Mouse (Mus musculus): ENCODE measurements around the gene Eif4e2. TPM values are rescaled to one million over a fixed set of nuclear protein-coding genes. Genes with fewer than 3 reads are reported as not detected.
A peak's percentile ranks its signal among the peaks of the same experiment; 100 is the strongest.

The Eif4e2 gene
- polyA plus RNA-seq, 1 experiment from 2014 or later, result 150 TPM

DNA sequence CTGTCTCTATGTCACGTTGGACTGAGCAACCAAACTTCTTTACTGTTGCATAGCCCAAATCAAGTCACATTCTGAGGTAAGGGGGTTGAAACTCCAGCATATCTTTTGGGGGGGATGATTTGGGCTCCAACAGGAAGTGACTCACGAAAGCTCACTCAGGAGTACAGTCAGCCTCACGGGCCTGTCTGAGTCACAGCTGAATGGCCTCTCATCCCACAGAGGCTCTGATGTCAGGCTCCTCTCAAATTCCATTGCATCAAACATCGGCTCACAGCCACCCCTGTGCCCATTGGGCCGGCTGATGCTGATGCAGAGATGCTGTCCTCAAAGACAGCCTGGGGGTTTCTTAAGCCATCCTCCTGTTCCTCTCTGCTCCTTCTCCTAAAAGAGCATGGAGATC is 32.8 kb upstream of the Eif4e2 start:
- ATAC-seq (ENCODE audit: low FRiP score, low TSS enrichment), result no peak
- Histone ChIP-seq H3K36me3 (ENCODE audit: control insufficient read depth, insufficient read depth, low read length) (no peaks in the 10 kb centered on the region), H3K9me3 (ENCODE audit: control insufficient read depth, low read length) (no peaks in the 10 kb centered on the region), H3K27me3 (ENCODE audit: control insufficient read depth, insufficient read depth, low read length) (peaks cover 39% of the 10 kb centered on the region), H3K9ac (ENCODE audit: low read depth, low read length) (no peak overlapping the region), H3K4me2 (replicated peaks; ENCODE audit: low read depth, low read length) (no peak overlapping the region), H3K27ac (ENCODE audit: low read depth, low read length) (no peak overlapping the region), H3K4me3 (ENCODE audit: low read length) (no peak overlapping the region), H3K4me1 (ENCODE audit: control insufficient read depth, insufficient read depth, low read length) (peaks cover 3% of the 10 kb centered on the region; the same call in 1 of the 2 replicates)
- WGBS, result 31% methylated on average over 5 of the region's 5 CpGs

DNA sequence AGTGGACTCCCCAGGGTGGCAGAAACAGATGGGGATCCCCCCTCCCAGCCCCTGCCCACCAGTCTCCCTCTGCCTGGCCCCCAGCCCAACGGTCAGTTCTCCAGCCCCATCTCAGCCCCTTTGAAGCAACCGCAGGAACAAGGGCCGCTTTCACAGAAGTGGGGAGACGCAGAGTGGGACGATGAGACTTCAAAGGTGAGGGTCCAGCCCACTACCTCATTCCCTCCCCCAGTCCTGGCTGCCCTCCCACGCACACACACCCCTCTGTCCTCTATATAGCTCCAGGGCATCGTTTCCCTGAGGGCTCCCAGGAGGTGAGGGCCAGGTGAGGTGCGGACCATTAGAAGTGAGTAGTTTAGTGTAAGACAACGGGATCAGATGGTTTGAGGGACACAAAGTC is 30.7 kb upstream of the Eif4e2 start, which contains the start of gene Prss56:
Prss56 (plus strand) TSS at position 301 of the 400 bp plus-strand sequence.
- ATAC-seq (ENCODE audit: low FRiP score, low TSS enrichment), result no peak
- no peak within 1 kb of the TSS for H3K27ac ChIP-seq (ENCODE audit: low read depth, low read length)
- no peaks in the 10 kb centered on the region for H3K9me3 ChIP-seq (ENCODE audit: control insufficient read depth, low read length)
- H3K4me1 ChIP-seq (ENCODE audit: control insufficient read depth, insufficient read depth, low read length), result peaks cover 8% of the 10 kb centered on the region; the same call in 1 of the 2 replicates
- no peak within 1 kb of the TSS for H3K9ac ChIP-seq (ENCODE audit: low read depth, low read length)
- 20% methylated on average over 9 of the region's 9 CpGs for WGBS
- peaks cover 57% of the 10 kb centered on the region for H3K27me3 ChIP-seq (ENCODE audit: control insufficient read depth, insufficient read depth, low read length)
- no peak within 1 kb of the TSS for H3K4me3 ChIP-seq (ENCODE audit: low read length)
- H3K36me3 ChIP-seq (ENCODE audit: control insufficient read depth, insufficient read depth, low read length), result no peaks in the 10 kb centered on the region
- H3K4me2 ChIP-seq (replicated peaks; ENCODE audit: low read depth, low read length), result no peak within 1 kb of the TSS

DNA sequence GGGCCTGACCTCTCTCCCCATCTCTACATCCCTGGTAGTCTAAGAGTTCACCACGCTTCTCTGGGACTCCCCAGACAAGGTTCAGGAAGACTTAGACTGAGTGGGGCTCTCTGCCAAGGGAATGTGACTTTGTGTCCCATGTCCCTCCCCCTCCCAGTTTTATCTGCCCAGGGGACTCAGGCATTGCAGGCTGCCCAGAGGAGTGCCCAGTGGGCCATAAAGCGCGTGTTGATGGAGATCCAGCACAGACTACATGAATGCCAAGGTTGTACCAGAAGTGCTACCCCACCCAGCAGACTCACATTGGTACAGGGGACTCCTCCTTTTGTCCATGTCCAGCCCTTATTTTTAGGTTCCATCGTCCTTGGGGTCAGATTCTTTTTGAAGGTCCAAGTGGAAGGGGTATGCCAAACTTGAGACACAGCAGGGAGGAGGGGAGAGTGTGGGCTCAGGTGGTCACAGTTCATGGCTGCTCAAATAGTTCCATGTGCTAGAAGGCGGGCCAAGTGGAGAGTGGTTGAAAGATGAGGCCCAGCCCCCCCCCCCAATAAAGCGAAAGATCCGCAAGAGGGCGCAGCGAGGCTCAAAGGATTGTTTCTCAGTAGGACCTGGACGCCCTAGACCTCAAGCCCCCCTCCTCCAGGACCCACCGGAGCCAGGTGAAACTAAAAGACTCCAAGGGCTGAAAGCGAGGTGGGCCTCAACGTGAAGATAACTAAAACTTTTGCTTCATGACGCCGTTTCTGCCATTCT is 29.5 kb upstream of the Eif4e2 start:
- Histone ChIP-seq H3K4me2 (replicated peaks; ENCODE audit: low read depth, low read length) (peak overlapping the region; percentile 21; the same call in 1 of the 2 replicates), H3K4me3 (ENCODE audit: low read length) (no peak overlapping the region), H3K27ac (ENCODE audit: low read depth, low read length) (no peak overlapping the region), H3K9me3 (ENCODE audit: control insufficient read depth, low read length) (no peaks in the 10 kb centered on the region), H3K4me1 (ENCODE audit: control insufficient read depth, insufficient read depth, low read length) (peaks cover 8% of the 10 kb centered on the region; the same call in 1 of the 2 replicates), H3K27me3 (ENCODE audit: control insufficient read depth, insufficient read depth, low read length) (peaks cover 57% of the 10 kb centered on the region), H3K9ac (ENCODE audit: low read depth, low read length) (no peak overlapping the region), H3K36me3 (ENCODE audit: control insufficient read depth, insufficient read depth, low read length) (no peaks in the 10 kb centered on the region)
- WGBS, result 34% methylated on average over 15 of the region's 15 CpGs
- ATAC-seq (ENCODE audit: low FRiP score, low TSS enrichment), result no peak

DNA sequence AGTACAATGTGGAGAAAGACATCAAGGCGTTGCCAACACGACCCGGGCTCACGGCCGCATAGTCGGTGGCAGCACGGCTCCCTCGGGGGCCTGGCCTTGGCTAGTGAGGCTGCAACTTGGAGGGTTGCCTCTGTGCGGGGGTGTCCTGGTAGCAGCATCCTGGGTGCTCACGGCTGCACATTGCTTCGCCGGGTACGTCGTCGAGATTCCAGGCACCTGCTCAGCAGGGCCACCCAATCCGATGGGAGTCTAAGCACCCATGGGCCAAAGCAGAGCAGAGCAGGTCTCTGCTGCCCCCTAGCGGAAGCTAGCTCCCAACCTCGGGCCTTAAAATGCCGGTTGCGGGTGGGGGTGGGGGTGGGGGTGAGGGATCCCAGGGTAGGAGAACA is 29.0 kb upstream of the Eif4e2 start:
- Histone ChIP-seq H3K4me3 (ENCODE audit: low read length) (no peak overlapping the region), H3K4me1 (ENCODE audit: control insufficient read depth, insufficient read depth, low read length) (peaks cover 8% of the 10 kb centered on the region; the same call in 1 of the 2 replicates), H3K4me2 (replicated peaks; ENCODE audit: low read depth, low read length) (peak overlapping the region; percentile 21; the same call in 1 of the 2 replicates), H3K27me3 (ENCODE audit: control insufficient read depth, insufficient read depth, low read length) (peaks cover 57% of the 10 kb centered on the region), H3K36me3 (ENCODE audit: control insufficient read depth, insufficient read depth, low read length) (no peaks in the 10 kb centered on the region), H3K27ac (ENCODE audit: low read depth, low read length) (no peak overlapping the region), H3K9me3 (ENCODE audit: control insufficient read depth, low read length) (no peaks in the 10 kb centered on the region), H3K9ac (ENCODE audit: low read depth, low read length) (no peak overlapping the region)
- 14% methylated on average over 20 of the region's 20 CpGs for WGBS
- ATAC-seq (ENCODE audit: low FRiP score, low TSS enrichment), result peak; percentile 21; the same call in 1 of the 2 replicates

DNA sequence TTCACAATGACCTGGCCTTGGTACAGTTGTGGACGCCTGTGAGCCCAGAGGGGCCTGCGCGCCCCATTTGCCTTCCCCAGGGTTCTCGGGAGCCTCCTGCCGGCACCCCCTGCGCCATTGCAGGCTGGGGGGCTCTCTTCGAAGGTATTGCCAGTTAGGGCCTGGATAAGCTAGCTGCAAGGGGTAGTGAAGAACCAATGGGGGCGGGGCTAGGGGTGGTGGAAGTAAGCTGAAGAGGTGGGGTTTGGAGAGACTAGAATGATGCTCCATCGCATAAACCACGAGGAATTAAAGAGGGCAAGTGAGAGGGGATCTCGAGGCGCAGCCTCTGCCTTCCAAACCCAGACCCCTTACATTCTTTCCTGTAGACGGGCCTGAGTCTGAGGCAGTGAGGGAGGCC is 28.2 kb upstream of the Eif4e2 start:
- H3K4me2 ChIP-seq (replicated peaks; ENCODE audit: low read depth, low read length), result no peak overlapping the region
- no peak for ATAC-seq (ENCODE audit: low FRiP score, low TSS enrichment)
- H3K27ac ChIP-seq (ENCODE audit: low read depth, low read length), result no peak overlapping the region
- peaks cover 57% of the 10 kb centered on the region for H3K27me3 ChIP-seq (ENCODE audit: control insufficient read depth, insufficient read depth, low read length)
- no peak overlapping the region for H3K4me3 ChIP-seq (ENCODE audit: low read length)
- H3K9me3 ChIP-seq (ENCODE audit: control insufficient read depth, low read length), result no peaks in the 10 kb centered on the region
- H3K4me1 ChIP-seq (ENCODE audit: control insufficient read depth, insufficient read depth, low read length), result peaks cover 8% of the 10 kb centered on the region; the same call in 1 of the 2 replicates
- WGBS, result 15% methylated on average over 13 of the region's 13 CpGs
- no peak overlapping the region for H3K9ac ChIP-seq (ENCODE audit: low read depth, low read length)
- H3K36me3 ChIP-seq (ENCODE audit: control insufficient read depth, insufficient read depth, low read length), result no peaks in the 10 kb centered on the region

DNA sequence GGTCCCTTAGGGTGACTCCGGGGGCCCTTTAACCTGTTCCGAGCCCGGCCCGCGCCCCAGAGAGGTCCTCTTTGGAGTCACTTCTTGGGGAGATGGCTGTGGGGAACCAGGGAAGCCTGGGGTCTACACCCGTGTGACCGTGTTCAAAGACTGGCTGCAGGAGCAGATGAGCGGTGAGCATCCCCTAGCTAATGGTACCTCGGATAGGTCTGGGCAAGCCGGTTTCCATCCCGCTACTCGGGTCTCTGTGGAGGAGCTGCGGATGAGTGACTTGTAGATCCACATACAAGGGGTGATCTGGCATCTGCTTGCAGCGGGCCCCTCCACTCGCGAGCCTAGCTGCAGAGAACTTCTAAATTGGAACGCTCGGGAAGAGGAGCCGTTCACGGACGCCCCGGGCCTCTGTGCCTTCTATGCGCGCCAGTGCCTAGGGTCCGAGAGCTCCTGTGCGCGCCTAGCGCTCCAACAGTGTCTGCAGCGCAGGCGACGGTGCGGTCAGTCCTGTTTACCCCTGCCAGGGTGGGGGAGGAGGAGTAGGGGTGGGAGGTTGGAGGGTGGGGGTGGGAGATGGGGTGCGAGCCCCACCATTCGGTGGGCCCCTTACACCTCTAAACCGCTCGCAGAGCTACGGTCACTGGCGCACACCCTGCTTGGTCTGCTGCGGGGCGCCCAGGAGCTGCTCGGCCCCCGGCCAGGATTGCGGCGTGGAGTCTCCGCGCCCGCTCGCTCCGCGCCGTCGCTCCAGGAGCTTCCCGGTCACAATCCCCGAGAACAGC is 27.3 kb upstream of the Eif4e2 start:
- WGBS, result 1% methylated on average over 51 of the region's 54 CpGs

DNA sequence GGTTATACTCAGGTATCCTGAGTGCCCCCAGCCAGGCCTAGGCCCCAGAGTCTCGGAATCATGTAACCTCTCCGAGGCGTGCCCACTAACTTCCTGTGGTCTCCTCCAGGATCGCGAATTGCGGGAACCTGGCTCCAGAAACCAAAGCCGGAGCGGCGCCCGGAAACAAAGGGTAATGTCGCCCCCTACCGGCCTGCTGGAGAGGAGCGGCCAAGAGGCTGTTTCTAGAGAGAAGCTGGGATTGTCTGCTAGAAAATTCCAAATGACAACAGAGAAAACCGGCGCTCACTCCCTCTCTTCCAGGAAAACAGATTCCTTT is 26.7 kb upstream of the Eif4e2 start:
- under 1% methylated on average over 15 of the region's 15 CpGs for WGBS
- H3K9me3 ChIP-seq (ENCODE audit: control insufficient read depth, low read length), result no peaks in the 10 kb centered on the region
- H3K9ac ChIP-seq (ENCODE audit: low read depth, low read length), result peak overlapping the region; percentile 50; the same call in 1 of the 2 replicates
- H3K36me3 ChIP-seq (ENCODE audit: control insufficient read depth, insufficient read depth, low read length), result no peaks in the 10 kb centered on the region
- H3K27ac ChIP-seq (ENCODE audit: low read depth, low read length), result no peak overlapping the region
- H3K4me1 ChIP-seq (ENCODE audit: control insufficient read depth, insufficient read depth, low read length), result peaks cover 8% of the 10 kb centered on the region; the same call in 1 of the 2 replicates
- ATAC-seq (ENCODE audit: low FRiP score, low TSS enrichment), result peak; percentile 36
- peaks cover 50% of the 10 kb centered on the region for H3K27me3 ChIP-seq (ENCODE audit: control insufficient read depth, insufficient read depth, low read length)
- H3K4me2 ChIP-seq (replicated peaks; ENCODE audit: low read depth, low read length), result peak overlapping the region; percentile 88
- peak overlapping the region; percentile 51 for H3K4me3 ChIP-seq (ENCODE audit: low read length)

More for the DNA sequence above, 27.3 kb upstream of the Eif4e2 start:
- peak; percentile 47 for ATAC-seq (ENCODE audit: low FRiP score, low TSS enrichment)
- no peaks in the 10 kb centered on the region for H3K36me3 ChIP-seq (ENCODE audit: control insufficient read depth, insufficient read depth, low read length)
- peaks cover 50% of the 10 kb centered on the region for H3K27me3 ChIP-seq (ENCODE audit: control insufficient read depth, insufficient read depth, low read length)
- H3K4me3 ChIP-seq (ENCODE audit: low read length), result peak overlapping the region; percentile 51
- no peaks in the 10 kb centered on the region for H3K9me3 ChIP-seq (ENCODE audit: control insufficient read depth, low read length)
- H3K4me1 ChIP-seq (ENCODE audit: control insufficient read depth, insufficient read depth, low read length), result peaks cover 8% of the 10 kb centered on the region; the same call in 1 of the 2 replicates
- H3K9ac ChIP-seq (ENCODE audit: low read depth, low read length), result peak overlapping the region; percentile 50; the same call in 1 of the 2 replicates
- H3K27ac ChIP-seq (ENCODE audit: low read depth, low read length), result no peak overlapping the region
- peak overlapping the region; percentile 88 for H3K4me2 ChIP-seq (replicated peaks; ENCODE audit: low read depth, low read length)

DNA sequence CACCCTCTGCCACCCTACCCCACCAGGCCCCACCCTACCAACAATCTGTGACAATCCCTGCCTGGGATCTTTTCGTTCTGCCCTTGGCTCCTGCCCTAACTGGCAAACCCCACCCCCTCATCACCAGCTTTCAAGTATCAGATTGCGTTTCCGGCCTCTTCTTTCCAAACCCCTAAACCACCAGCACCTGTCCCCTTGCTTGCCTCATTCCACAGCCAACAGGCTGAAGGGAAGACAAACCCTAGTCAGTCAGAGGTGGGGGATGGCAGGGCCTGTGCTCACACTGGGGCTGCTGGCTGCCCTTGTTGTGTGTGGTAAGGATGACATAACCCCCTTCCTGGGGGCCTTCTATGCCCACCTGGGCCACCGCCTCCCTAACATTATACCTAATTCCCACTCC is 23.3 kb upstream of the Eif4e2 start, which contains the start of gene Chrnd:
Chrnd (plus strand) TSS at position 179 of the 400 bp plus-strand sequence.
- H3K27me3 ChIP-seq (ENCODE audit: control insufficient read depth, insufficient read depth, low read length), result peaks cover 22% of the 10 kb centered on the region
- no peaks in the 10 kb centered on the region for H3K36me3 ChIP-seq (ENCODE audit: control insufficient read depth, insufficient read depth, low read length)
- peak; percentile 16; the same call in 1 of the 2 replicates for ATAC-seq (ENCODE audit: low FRiP score, low TSS enrichment)
- H3K4me3 ChIP-seq (ENCODE audit: low read length), result no peak within 1 kb of the TSS
- H3K9ac ChIP-seq (ENCODE audit: low read depth, low read length), result no peak within 1 kb of the TSS
- no peaks in the 10 kb centered on the region for H3K9me3 ChIP-seq (ENCODE audit: control insufficient read depth, low read length)
- peaks cover 8% of the 10 kb centered on the region; the same call in 1 of the 2 replicates for H3K4me1 ChIP-seq (ENCODE audit: control insufficient read depth, insufficient read depth, low read length)
- H3K27ac ChIP-seq (ENCODE audit: low read depth, low read length), result no peak within 1 kb of the TSS
- no peak within 1 kb of the TSS for H3K4me2 ChIP-seq (replicated peaks; ENCODE audit: low read depth, low read length)
- 21% methylated on average over 4 of the region's 4 CpGs for WGBS
